Mouse (Mus musculus): ENCODE measurements around the gene Runx2.

The Runx2 gene

DNA sequence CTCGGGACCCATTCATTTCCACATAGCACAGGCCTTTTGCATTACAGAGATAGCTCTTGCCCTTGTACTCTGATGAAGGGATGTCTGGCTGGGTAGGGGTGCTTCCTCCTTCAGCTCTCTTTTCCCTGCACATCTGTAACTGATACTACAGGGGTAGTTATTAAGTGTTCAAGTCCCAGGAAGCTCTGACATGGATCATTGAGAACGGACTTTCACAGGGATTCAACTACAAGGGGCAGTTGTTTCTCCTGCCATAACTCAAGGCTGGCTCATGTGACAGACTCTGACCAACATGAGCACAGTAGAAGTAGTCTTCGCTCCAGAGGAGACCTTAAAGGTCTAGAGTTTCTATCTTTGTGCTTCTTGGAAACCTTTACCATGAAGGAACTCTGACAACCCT is 226.1 kb downstream of the Runx2 start:
- no peak for DNase-seq (ENCODE audit: low spot score in 2 of 2)

- DNase-seq (ENCODE audit: low spot score in 2 of 2), result no peak
Measured at GRCm38 (mm10) chr17:44588020-44588419, 226.6 kb downstream of the Runx2 start.

DNA sequence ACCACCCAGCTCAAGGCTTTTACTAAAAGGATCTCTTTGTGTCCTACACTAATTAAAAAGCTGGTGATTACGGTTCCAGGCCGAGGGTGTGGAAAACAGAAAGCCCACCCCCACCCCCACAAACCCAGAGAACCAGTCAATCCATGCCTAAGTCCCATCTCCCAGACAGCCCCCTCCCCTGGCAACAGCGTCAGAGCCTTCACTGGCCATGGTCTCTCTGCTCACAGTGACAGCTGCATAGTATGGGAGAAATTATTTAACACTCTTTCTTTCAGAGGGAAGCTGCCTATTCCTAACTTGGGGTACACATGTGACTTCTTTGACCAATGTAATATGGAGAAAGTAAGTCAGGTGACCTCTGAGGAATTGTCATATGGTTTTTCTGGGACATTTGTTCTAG is 228.4 kb downstream of the Runx2 start:
- no peak for DNase-seq (ENCODE audit: low spot score in 2 of 2)

DNA sequence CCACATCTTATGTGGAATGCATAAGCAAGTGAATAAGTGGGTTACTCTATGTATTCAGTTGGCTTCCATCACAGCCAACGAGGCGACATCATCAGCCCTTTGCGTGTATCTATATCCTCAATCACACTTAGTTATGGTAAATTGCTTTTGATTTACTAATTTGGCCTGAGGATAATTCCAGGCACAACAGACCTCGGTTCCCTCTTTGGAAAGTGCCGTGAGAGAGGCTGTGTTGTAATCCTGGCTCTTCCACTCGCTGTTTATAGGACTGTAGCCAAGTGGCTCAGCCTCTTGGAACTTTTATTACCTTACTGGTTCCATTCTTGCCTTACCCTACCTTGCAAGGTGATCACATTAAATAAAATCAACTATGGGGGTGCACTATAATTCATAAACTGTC is 229.8 kb downstream of the Runx2 start:
- DNase-seq (ENCODE audit: low spot score in 2 of 2), result no peak

- no peak for DNase-seq (ENCODE audit: low spot score in 2 of 2)
Measured at GRCm38 (mm10) chr17:44577791-44578190, 236.8 kb downstream of the Runx2 start.

DNA sequence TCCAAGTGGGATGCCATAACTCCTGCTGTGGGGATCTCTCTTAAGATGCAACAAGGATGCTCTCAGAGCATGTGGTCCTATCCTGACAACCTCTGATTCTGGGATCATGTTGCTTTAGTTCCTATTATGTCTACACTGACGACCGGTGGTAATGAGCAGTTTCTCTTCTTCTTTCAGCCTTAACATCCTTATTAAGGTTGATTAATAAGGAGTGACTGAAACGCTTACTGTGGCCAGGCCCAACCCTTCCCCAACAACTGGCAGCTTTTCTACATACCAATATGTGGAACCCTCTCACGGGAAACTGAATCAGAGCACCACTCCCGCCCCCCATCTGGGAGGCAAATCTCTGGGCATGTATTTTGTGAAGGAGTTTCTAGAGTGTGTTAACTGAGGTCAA is 243.7 kb downstream of the Runx2 start:
- no peak for DNase-seq (ENCODE audit: low spot score in 2 of 2)

DNA sequence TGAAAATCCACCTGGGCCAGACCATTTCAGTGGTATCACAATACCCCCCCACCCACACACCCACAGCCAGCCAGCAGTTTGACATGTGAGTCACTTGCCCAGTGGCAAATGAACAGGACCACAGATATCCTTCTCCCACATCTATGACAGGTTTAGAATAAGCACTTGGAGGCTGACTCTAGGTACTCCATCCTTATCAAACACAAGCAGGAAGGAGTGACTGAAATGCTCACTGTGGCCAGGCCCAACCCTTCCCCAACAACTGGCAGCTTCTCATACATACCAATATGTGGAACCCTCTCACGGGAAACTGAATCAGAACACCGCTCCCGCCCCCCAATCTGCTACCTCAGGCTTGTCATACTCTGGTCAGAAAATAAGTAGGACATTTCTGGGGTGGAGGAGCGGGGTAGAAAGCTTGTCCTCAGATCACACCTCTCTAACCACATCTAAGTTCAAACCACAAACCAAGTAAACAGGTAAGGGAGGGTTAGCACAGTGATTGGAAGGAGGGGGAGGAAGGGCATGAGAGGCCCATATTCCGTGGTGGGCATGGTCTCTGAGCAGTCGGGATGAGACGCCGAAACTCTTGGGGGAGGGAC is 245.5 kb downstream of the Runx2 start:
- DNase-seq (ENCODE audit: low spot score in 2 of 2), result no peak

DNA sequence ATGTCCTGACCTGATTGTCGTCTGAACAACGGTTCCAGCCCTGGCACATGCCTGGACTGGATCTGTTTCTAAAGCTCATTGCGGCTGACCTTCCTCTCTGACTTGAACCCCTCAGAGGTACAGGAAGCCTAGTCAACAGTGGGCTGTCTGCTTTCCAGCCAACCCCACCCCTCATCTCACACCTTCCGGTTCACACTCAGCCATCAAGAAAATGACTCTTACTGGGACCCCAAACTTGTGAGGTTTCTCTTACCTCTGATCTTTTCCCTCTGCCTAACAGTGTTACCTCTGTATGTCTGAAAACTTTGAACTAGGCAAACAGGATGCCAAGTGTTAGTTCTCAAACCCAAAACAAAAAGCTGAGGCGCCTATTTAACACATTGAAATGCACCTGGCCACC is 247.6 kb downstream of the Runx2 start:
- no peak for DNase-seq (ENCODE audit: low spot score in 2 of 2)

DNA sequence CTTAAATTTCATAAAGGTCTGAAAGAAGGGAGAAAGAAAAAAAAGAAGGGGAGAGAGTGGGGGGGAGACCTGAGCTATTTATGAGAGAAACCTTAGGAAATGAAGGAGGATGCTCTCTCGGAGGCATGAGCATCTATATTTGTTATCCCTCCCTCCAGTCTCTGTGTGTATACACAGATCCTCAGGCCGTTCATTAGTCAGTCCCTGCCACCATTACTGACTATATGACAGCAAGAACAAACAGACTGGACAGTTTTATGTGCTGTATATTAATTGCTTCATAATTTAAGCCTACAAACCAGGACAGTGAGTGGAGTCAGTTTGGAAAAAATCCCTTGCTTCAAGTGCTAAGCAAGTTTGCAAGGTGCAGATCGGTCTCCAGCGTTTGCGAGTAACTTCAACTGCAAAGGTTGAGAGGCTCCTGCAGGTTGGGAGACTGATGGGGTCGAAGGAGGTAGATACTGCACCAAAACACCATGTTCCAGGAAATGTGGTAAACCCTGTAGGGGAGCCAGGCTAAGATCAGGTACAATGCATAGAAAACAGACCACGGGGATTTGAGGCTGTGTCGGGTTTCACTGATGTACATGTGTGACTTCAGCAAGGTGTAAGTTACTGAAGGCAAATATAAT is 248.6 kb downstream of the Runx2 start:
- no peak for DNase-seq (ENCODE audit: low spot score in 2 of 2)

DNA sequence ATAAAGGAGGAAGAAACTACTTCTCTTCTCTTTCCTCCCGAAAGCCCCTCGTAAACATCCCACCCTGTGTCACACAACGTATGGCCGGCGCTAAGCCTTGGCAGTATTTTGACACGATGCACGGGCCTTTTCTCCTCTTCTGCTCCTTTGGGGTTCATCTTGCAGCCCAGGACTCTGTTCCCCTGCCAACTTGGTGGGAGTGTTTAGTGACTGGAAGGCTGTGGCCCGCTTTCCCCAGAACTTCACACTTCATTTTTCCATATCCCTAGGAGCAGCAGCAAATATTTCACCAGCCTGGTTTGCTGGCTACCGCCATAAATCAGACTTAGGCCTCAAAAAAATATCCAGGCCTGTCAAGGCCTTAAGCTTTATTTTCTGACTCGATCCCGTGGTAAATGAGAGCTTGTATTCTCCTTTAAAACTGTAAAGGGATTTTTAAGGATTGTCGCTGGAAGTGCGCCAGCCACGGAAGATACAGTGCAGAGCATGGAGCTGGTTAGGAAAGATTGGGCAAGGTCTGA is 249.2 kb downstream of the Runx2 start:
- no peak for DNase-seq (ENCODE audit: low spot score in 2 of 2)

- DNase-seq (ENCODE audit: low spot score in 2 of 2), result no peak
Measured at GRCm38 (mm10) chr17:44564611-44565198, 249.9 kb downstream of the Runx2 start.

DNA sequence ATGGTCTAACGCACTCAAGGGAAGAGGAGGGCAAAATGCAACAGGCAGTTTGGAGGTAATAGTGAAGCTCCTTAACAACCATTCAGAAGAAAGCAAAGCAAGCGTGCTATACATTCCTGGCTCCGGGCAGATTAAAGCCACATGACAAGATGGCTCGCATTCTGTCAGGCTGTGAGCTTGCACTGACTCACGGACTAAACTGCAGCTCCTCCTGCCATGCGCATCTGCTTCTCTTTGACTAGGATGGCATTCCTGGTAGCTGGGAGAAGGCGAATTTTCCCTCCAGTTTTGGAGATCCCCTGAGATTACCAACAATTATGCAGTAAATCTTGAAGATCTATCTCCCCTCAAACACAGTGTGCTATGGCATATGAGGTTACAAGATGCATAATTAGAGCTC is 254.6 kb downstream of the Runx2 start:
- no peak for DNase-seq (ENCODE audit: low spot score in 2 of 2)

- DNase-seq (ENCODE audit: low spot score in 2 of 2), result no peak
Measured at GRCm38 (mm10) chr17:44557199-44558111, 257.1 kb downstream of the Runx2 start.

- no peak for DNase-seq (ENCODE audit: low spot score in 2 of 2)
Measured at GRCm38 (mm10) chr17:44554941-44555340, 259.7 kb downstream of the Runx2 start.

DNA sequence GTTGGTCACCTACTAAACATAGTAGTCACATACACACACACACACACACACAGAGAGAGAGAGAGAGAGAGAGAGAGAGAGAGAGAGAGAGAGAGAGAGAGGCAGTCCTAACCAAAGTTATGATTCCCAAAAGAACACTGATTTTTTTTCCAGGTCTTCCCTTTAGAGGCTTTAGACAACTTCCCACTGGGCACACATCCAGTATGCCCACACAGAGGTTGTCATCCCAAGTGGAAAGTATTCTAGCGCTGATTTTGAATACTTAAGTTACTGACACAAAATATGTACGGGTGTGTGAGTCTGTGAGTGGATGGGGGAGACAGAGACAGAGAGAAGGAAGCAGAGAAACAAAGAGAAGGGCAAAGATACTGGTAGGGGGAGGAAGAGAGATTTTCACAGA is 265.0 kb downstream of the Runx2 start:
- DNase-seq (ENCODE audit: low spot score in 2 of 2), result no peak

- DNase-seq (ENCODE audit: low spot score in 2 of 2), result no peak
Measured at GRCm38 (mm10) chr17:44547922-44548321, 266.7 kb downstream of the Runx2 start.

- no peak for DNase-seq (ENCODE audit: low spot score in 2 of 2)
Measured at GRCm38 (mm10) chr17:44546801-44547200, 267.8 kb downstream of the Runx2 start.

GRCm38 (mm10) chr17:44545141-44545813 is 269.3 kb downstream of the Runx2 start:
- no peak for DNase-seq (ENCODE audit: low spot score in 2 of 2)

DNA sequence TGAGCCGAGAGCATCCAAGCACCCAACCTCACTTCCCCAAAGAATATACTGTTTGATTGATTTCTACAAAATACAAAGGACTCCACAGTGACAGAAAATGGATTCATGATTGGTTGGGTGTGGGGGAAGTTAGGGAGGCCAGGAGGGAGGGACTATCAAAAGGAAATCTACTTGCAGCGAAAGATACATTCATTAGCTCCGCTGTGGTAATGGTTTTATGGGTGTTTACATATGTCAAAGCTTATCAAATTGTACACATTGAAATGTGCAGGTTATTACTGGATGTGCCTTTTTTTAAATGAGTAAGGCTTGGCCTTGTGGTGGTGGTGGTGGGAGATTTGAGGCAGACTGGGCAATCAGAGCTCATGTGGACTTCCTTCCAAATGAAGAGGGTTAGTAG is 271.9 kb downstream of the Runx2 start:
- DNase-seq (ENCODE audit: low spot score in 2 of 2), result no peak

DNA sequence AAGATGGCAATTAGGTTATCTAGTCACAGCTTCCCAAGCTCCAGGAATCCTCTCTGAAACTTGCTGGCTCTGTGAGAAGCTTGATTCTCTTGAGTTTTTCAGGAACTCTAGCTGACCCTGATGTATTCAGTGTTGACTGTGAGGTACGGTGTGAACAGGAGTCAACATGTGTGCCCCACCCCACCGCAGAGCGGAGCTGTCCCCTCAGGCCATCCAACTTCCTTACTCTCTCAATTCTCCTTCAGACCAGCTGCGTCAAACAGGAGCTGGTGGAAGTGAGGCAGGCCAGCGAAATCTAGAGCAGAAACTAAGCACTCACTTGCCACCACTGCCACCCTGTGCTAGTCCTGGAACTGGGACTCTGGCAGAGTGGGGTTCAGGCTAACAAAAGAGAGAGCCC is 273.9 kb downstream of the Runx2 start:
- DNase-seq (ENCODE audit: low spot score in 2 of 2), result no peak

DNA sequence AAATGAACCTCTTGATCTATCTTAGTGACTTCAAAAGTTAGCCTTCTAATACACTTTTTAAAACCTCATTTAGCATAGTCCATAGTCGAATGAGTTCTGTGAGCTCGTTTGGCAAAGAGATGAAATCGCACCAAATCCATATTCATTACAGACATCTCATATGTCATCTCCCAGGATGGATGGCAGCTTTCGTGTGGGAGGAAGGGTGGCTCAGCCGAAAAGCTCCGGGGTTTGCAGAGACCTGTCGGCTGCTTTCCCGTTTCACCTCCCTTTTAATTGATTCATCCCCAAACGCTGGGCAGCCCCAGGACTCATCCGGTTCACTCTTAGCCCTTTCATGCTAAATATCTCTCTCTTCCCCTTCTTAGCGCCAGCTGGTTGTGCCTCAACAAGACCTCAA is 275.7 kb downstream of the Runx2 start:
- no peak for DNase-seq (ENCODE audit: low spot score in 2 of 2)

DNA sequence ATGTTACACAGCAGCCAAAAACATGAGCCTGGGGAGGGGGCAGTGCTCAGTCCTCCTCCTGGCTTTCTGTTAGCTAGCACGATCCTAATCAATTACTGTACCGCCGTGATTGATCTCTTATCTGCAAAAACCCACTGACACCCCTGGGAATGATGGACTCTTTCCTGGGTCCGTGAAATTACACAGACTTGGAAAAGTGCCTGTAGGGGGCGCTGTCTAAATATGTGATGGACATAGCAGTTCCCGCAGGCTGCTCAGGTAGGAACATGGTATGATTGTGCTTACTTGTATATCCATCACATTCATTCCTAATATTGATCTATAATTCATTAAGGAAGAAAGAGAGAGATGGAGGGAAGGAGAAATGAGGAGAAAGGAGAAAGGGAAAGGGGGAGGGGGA is 284.6 kb downstream of the Runx2 start:
- no peak for DNase-seq (ENCODE audit: low spot score in 2 of 2)

Measured in frontal cortex, postnatal 14 days (tissue).